Mouse (Mus musculus): ENCODE data around the gene Aox2.

Aox2 gene

DNA sequence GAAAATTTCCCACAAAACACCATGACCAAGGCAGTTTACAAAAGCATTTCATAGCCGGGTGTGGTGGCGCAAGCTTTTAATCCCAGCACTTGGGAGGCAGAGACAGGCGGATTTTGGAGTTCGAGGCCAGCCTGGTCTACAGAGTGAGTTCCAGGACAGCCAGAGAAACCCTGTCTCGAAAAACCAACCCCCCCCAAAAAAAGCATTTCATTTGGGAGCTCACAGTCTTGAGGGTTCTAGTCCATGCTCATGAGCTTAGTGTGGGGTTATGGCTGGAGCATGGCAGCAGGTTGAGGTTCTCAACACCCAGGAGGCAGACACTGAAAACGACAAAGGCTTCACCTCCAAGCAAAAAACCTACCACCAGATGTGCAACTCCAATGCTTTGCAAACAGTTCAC is 130.0 kb downstream of the Aox2 start:
- DNase-seq = no peak

GRCm38 (mm10) chr1:58409553-58410197 is 131.5 kb downstream of the Aox2 start:
- DNase-seq = no peak

DNA sequence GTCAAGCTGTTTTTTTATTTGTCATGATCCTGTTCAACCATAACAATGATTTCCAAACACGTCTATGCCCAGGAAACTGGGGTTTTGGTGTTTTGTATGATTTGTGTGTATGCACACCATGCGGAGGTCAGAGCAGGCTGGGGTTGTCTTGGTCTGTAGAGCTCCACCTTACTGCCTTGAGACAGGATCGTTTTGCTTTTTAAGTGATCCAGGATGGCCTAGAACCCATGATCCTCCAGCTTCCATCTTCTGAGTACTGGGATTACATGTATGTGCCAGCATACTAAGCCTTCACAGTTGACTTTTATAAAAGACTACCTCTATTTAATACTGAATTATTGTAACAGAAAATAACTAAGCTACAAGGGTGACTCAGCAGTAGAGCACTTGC is 132.1 kb downstream of the Aox2 start:
- no peak for DNase-seq

DNA sequence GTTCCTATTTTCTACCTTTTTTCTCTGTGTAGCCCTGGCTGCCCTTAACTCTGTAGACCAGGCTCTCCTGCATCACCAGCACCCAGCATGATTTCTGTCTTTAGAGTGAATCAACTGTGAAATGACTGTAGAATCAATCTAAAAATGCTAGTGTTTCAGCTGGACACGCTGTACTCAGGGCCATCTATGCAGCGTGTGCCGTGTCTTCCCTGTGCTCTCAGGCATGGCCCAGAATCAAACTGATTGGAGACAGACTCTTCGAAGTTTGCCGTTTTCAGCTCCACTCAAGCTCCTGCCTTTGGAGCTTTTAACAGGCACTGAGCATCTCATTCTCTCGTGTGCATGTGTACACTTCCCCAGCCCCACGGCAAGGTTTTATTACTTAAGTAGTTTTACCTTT is 132.7 kb downstream of the Aox2 start:
- DNase-seq = no peak

DNA sequence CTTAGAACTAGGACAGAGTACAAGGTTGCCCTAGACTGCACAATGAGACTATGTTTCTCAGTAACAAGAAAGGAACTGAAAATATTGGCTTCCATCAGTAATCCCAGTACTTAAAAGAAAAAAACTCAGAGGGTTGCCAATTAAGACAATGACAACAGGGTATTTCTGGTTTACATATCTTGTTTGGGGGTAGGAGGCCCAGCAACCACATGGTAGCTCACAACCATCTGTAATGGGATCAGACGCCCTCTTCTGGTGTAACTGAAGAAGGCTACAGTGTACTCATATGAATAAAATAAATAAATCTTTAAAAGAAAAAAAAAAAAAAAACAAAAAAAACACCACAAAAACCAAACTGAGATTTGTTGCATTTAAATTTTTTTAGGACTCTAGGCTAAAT is 137.3 kb downstream of the Aox2 start:
- no peak for DNase-seq

GRCm38 (mm10) chr1:58416048-58416447 is 137.9 kb downstream of the Aox2 start:
- DNase-seq = no peak

GRCm38 (mm10) chr1:58420032-58420431 is 141.9 kb downstream of the Aox2 start:
- DNase-seq = no peak

GRCm38 (mm10) chr1:58420961-58421360 is 142.8 kb downstream of the Aox2 start:
- DNase-seq = peak; percentile 59

GRCm38 (mm10) chr1:58422879-58423278 is 144.8 kb downstream of the Aox2 start:
- DNase-seq = peak; percentile 40

DNA sequence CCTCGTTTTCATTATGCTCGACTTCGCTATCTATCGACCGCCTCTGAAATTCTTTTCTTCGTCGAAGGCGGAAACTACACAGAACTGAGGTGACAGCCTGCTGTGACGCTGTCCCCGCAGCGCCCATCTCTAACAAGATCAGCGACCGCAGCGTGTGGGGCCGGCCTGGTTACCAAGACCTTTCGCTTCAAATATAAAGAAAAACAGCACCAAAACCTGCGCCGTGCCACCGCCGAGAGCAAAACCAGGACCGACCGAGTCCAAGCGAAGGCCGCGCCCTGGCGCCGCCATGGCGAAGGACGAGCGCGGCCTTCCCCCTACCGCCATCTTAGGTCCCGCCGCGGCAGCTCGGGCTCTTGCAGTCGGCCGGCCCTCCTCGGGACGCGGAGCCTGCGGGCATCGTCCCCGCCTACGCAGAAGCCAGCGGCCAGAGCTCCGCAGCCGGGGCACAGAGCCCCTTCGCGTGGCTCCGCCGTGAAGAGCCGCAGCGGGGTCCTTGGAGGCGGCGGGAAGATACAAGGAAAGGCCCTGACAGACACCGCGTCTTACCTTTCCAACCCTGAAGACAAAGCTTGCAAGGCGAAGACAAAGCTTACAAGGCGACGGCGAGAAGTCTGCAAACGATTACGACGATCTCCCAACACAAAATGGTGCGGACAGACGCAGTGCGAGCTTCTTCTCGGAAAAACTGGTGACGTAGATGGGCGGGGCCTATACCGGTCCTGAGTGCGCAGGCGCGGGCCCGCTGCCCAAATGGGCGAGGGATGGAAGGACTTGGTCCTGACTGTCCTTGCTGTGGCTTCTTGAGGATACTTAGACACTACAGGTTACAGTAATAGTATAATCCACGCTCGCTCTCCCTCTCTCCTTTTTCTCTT is 145.5 kb downstream of the Aox2 start, which contains the start of gene Clk1:
TSS of gene Clk1 (minus strand) at position 696 of the 878 bp plus-strand sequence.
- DNase-seq = peak; percentile 97

DNA sequence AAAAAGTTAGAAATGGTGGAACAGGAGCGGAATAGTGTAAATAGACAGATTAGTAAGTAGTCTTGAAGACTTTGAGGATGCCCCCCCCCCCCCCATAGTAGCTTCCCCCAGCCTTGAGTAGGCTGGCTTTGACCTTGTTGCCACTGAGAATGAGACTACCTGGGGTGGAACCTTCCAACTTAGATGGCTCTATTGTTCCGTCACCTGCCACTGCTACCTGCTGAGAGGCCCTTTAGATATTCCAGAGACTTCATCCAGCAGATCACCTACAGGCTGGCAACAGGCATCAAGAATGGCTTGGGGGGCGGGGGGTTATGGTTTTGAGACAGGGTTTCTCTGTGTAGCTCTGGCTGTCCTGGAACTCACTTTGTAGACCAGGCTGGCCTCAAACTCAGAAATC is 146.4 kb downstream of the Aox2 start:
- DNase-seq = peak; percentile 36
